Mouse (Mus musculus) layer of hippocampus, postnatal 36 days (tissue): ENCODE measurements around the gene Ggct. TPM values are rescaled to one million over a fixed set of nuclear protein-coding genes. Genes with fewer than 3 reads are reported as not detected.

Source experiments
- DNase-seq, 2 experiments: peaks; one replicate each; pipeline ENCODE4 v3.0.0; 2022
- total RNA-seq, 2 experiments: library from RNA; stranded (reverse); gene quantifications; 2 replicates each; pipeline ENCODE4 v1.2.3; 2021

Ggct gene
- total RNA-seq, 2 experiments from 2014 or later: 34.7 to 39.0 TPM

GRCm38 (mm10) chr6:54946241-54946953 is 46.4 kb downstream of the Ggct start:
- DNase-seq: no peak

GRCm38 (mm10) chr6:54944551-54944950 is 48.2 kb downstream of the Ggct start:
- no peak for DNase-seq

- DNase-seq: no peak
These were observed 49.0 kb downstream of the Ggct start for GRCm38 (mm10) chr6:54943753-54944152.

GRCm38 (mm10) chr6:54943292-54943691 is 49.5 kb downstream of the Ggct start:
- DNase-seq: no peak

GRCm38 (mm10) chr6:54941149-54941548 is 51.6 kb downstream of the Ggct start:
- DNase-seq: no peak

- DNase-seq: no peak
These were observed 52.6 kb downstream of the Ggct start for GRCm38 (mm10) chr6:54940126-54940525.

GRCm38 (mm10) chr6:54939631-54940030 is 53.1 kb downstream of the Ggct start:
- DNase-seq: no peak

- DNase-seq: no peak
These were observed 56.3 kb downstream of the Ggct start for GRCm38 (mm10) chr6:54936496-54936895.

- DNase-seq: no peak
These were observed 57.8 kb downstream of the Ggct start for GRCm38 (mm10) chr6:54934930-54935329.

- no peak for DNase-seq
These were observed 58.4 kb downstream of the Ggct start for GRCm38 (mm10) chr6:54934313-54934712.

- DNase-seq: no peak
These were observed 58.9 kb downstream of the Ggct start for GRCm38 (mm10) chr6:54933866-54934265.

- DNase-seq: no peak
These were observed 59.5 kb downstream of the Ggct start for GRCm38 (mm10) chr6:54933216-54933615.

Other genes with a start within 250 kb of the Ggct start
- gene Znrf2, start 176.0 kb downstream of the Ggct start, total RNA-seq: 10 to 100 TPM; 23.0 to 23.6 TPM
- gene Nod1, start 20.3 kb downstream of the Ggct start, total RNA-seq: 1 to 10 TPM; 4.0 to 5.1 TPM
- gene Gars, start 45.1 kb upstream of the Ggct start, total RNA-seq: 100 to 1,000 TPM; 131 to 134 TPM
- 1 to 10 TPM; 3.1 to 3.4 TPM for gene Crhr2, start 140.1 kb upstream of the Ggct start, total RNA-seq
- gene Inmt, start 182.1 kb upstream of the Ggct start, total RNA-seq: under 1 TPM in 1 of 2 experiments, not detected in 1; 0.75 TPM
- gene Mindy4, start 210.4 kb upstream of the Ggct start, total RNA-seq: 10 to 100 TPM; 11.9 to 13.0 TPM